ENCODE assay signal across 34 mouse cellular contexts in the genomic region with DNA sequence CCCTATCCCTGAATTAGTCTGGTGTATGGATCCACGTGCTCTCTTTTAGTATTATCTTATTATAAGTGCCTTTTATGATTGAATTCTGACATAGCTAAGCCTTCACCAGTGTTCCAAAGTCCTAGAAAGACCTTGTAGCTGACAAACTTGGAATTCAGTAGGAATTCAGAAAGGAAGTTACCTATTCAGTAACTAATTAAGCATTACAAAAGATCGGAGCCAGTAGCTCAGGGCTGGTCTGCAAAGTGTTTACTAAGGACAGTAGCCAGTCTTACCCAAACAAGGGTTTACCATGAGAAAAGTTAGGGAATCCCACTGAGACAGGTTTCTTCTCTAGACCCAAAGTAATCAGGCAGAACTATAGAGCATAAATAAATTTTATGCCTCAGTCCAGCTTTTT. TPM values are rescaled to one million over a fixed set of nuclear protein-coding genes. Genes with fewer than 3 reads are reported as not detected.
"Had no signal": no experiment of that assay in that cellular context is flagged by ENCODE, and none has a peak within 500 bp of the region (broad histone marks: within the 10 kb centered on the region; RNA-seq: fewer than 3 reads in every experiment).

No protein-coding gene starts in this region.

RNA-seq across cellular contexts. Expression of gene Clec2e, which starts 14.7 kb away (rescaled TPM):
- total RNA-seq: heart, postnatal 10 days; heart, postnatal 36 days; heart, postnatal 4 days; hematopoietic stem cell, adult 5-6 weeks; hindbrain, postnatal 0 days; layer of hippocampus, adult 18-20 months; layer of hippocampus, adult 2 months; layer of hippocampus, adult 8-10 months; layer of hippocampus, postnatal 10 days; layer of hippocampus, postnatal 14 days; layer of hippocampus, postnatal 25 days; layer of hippocampus, postnatal 36 days; left cerebral cortex, adult 18-20 months; left cerebral cortex, adult 2 months; left cerebral cortex, adult 8-10 months had no signal
- polyA plus RNA-seq: heart, embryonic 10.5 days; heart, embryonic 11.5 days; heart, embryonic 12.5 days; heart, embryonic 13.5 days; heart, embryonic 14.5 days; heart, embryonic 15.5 days; heart, postnatal 0 days; hindbrain, embryonic 10.5 days; hindbrain, embryonic 11.5 days; hindbrain, embryonic 12.5 days; hindbrain, embryonic 13.5 days; hindbrain, embryonic 14.5 days; hindbrain, embryonic 15.5 days; hindbrain, embryonic 16.5 days; hindbrain, postnatal 0 days; inflammation-experienced regulatory T-cells, adult 6 months; kidney, embryonic 14.5 days; kidney, embryonic 16.5 days; kidney, postnatal 0 days had no signal

RNA-seq across cellular contexts. Expression of gene Klrb1f, which starts 40.3 kb away (rescaled TPM):
- total RNA-seq: heart, postnatal 10 days; heart, postnatal 25 days; heart, postnatal 36 days; heart, postnatal 4 days; hindbrain, postnatal 0 days; layer of hippocampus, adult 18-20 months; layer of hippocampus, adult 2 months; layer of hippocampus, adult 8-10 months; layer of hippocampus, postnatal 10 days; layer of hippocampus, postnatal 14 days; layer of hippocampus, postnatal 25 days; layer of hippocampus, postnatal 36 days; left cerebral cortex, adult 18-20 months; left cerebral cortex, adult 2 months; left cerebral cortex, adult 8-10 months had no signal
- polyA plus RNA-seq: heart, embryonic 10.5 days; heart, embryonic 12.5 days; heart, embryonic 13.5 days; hindbrain, embryonic 11.5 days had no signal
